Mouse (Mus musculus): ENCODE results near the gene Tas2r143. TPM values are rescaled to one million over a fixed set of nuclear protein-coding genes. Genes with fewer than 3 reads are reported as not detected.

Tas2r143 gene
- total RNA-seq (2015) (not detected in 2 replicates), total RNA-seq (2017) (1.1 TPM in 1 of 2 replicates, not detected in the other)

DNA sequence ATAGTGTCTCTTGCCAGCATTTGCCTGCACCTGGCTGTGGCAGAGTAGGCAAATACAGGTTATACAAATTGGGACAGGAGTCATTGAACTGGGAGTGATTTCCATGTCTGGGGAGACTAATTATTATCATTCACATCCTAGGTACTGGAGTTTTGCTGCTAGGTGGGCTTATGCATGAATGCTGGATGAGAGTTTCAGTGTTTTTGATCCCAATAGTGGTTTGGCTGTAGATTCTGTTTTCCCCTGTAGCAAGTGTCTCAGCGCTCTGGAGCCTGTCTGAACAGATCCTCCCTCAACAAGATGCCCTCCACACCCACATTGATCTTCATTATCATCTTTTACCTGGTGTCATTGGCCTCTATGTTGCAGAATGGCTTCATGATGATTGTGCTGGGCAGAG lies at the start of gene Tas2r143:
TSS of gene Tas2r143 (plus strand) at position 301 of the 400 bp plus-strand sequence.
- no peak for ATAC-seq (replicated peaks; ENCODE audit: poor library complexity)

DNA sequence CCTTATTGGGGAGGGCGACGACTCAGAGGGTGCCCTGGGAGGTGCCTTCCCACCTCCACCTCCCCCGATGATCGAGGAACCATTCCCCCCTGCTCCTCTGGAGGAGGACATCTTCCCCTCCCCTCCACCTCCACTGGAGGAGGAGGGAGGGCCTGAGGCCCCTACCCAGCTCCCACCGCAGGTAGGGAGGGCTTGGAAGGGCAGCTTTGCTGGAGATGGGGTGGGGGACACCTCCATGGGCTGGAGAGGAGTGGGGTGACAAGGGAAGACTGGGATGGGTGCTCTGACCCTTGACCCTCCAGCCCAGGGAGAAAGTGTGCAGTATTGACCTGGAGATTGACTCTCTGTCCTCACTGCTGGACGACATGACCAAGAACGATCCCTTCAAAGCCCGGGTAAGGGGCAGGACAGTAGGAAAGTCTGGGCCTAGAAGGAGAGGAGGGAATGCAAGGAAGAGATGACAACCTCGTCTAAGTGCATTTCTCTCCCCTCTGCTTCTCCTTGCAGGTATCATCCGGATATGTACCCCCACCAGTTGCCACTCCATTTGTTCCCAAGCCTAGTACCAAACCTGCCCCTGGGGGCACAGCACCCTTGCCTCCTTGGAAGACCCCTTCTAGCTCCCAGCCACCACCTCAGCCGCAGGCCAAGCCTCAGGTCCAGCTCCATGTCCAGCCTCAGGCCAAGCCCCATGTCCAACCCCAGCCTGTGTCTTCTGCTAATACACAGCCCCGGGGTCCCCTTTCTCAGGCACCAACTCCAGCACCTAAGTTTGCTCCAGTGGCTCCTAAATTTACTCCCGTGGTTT lies 48.9 kb upstream of the Tas2r143 start:
- ATAC-seq (replicated peaks; ENCODE audit: poor library complexity): no peak

DNA sequence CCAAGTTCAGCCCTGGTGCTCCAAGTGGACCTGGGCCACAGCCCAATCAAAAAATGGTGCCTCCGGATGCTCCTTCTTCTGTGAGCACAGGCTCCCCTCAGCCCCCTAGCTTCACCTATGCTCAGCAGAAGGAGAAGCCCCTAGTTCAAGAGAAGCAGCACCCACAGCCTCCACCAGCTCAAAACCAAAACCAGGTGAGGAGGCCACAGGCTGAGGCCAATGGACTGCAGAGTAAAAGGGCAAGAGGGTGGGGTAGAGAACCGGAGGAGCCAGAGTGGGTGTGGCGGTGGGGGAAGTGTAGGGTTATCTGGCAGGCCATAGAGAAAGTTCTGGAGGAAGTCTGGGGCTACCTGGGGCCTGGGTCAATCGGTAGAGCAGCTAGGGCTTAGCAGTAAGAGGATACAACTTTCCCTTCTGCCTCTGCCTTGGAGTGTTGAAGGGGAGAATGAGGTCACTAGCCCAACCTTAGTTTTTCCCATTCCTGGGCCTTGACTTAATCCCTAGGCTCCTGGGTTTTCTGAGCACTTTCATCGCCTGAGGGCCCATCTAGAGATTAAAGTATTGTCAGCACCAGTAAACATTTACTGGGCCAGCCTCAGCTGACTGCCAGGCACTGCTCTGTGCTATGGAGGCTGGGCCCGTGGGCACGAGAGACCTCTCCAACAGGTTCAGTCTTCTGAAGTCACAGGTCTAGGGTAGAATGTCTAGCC lies 48.1 kb upstream of the Tas2r143 start:
- ATAC-seq (replicated peaks; ENCODE audit: poor library complexity): no peak

DNA sequence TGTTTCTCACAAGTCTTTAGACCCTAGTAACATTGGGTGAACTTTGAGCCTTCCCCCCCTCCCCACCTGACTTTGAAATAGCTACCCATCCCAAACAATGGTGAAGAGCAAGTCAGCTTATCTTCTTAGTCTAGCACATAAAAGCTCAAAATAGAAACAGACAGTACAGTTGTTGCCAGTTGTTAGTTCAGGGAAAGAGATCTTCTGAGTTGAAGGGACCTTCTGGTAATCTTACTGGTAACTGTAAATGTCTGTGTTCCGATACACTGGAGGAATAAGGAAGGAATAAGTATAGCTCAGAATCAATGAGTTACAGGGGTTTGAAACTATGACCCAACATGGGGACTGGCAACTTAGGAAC lies 47.6 kb upstream of the Tas2r143 start:
- no peak for ATAC-seq (replicated peaks; ENCODE audit: poor library complexity)

- peak; percentile 45 for ATAC-seq (replicated peaks; ENCODE audit: poor library complexity)
Measured at GRCm38 (mm10) chr6:42353180-42353579, 46.9 kb upstream of the Tas2r143 start.

- peak; percentile 35 for ATAC-seq (replicated peaks; ENCODE audit: poor library complexity)
Measured at GRCm38 (mm10) chr6:42354076-42355019, 45.7 kb upstream of the Tas2r143 start.

GRCm38 (mm10) chr6:42355366-42355765 lies 44.7 kb upstream of the Tas2r143 start:
- no peak for ATAC-seq (replicated peaks; ENCODE audit: poor library complexity)

DNA sequence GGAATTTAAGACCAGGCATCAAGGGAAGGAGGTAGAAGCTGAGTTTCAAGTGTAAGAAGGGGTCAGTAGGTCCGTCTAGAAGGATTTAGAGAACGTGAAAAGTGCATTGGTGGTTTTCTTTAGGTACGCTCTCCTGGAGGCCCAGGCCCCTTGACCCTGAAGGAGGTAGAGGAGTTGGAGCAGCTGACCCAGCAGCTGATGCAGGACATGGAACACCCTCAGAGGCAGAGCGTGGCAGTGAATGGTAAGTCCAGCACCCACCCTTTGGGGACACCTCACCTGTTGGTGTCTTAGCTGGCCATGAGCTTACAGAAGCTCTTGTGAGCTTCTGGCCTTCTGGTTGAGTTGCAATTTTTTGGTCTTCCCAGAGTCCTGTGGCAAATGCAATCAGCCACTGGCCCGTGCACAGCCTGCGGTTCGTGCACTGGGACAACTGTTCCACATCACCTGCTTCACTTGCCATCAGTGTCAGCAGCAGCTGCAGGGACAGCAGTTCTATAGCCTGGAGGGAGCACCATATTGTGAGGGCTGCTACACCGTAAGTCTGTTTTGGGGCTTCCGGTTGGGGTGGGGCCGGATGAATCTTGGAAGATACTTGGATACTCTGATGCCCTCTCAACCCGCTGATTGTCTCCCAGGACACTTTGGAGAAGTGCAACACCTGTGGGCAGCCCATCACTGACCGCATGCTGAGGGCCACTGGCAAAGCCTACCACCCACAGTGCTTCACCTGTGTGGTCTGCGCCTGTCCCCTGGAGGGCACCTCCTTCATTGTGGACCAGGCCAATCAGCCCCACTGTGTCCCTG lies 44.0 kb upstream of the Tas2r143 start:
- no peak for ATAC-seq (replicated peaks; ENCODE audit: poor library complexity)

DNA sequence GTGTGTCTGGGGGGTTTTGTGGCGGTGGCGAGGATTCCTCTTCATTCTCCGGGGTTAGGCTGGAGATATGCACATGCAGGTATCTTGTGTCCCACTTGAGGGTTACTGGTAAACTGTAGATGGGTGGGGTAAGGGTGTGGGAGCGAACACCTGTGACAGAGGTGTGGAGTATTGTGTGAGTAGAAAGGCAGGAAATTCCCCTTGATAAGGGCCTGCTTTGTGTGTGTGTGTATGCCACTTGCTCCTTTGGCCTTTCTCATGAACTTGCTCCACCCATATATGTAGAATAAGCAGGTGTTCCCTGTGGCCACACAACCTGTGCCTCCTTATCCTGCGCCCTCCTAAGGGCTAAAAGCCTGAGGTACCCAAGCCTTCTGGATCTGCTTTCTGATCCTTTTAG lies 43.1 kb upstream of the Tas2r143 start:
- ATAC-seq (replicated peaks; ENCODE audit: poor library complexity): no peak

GRCm38 (mm10) chr6:42357901-42358300 lies 42.1 kb upstream of the Tas2r143 start:
- no peak for ATAC-seq (replicated peaks; ENCODE audit: poor library complexity)

- no peak for ATAC-seq (replicated peaks; ENCODE audit: poor library complexity)
Measured at GRCm38 (mm10) chr6:42358901-42359300, 41.1 kb upstream of the Tas2r143 start.

- ATAC-seq (replicated peaks; ENCODE audit: poor library complexity): no peak
Measured at GRCm38 (mm10) chr6:42359364-42360147, 40.5 kb upstream of the Tas2r143 start.

GRCm38 (mm10) chr6:42360231-42360840 lies 39.7 kb upstream of the Tas2r143 start:
- no peak for ATAC-seq (replicated peaks; ENCODE audit: poor library complexity)

DNA sequence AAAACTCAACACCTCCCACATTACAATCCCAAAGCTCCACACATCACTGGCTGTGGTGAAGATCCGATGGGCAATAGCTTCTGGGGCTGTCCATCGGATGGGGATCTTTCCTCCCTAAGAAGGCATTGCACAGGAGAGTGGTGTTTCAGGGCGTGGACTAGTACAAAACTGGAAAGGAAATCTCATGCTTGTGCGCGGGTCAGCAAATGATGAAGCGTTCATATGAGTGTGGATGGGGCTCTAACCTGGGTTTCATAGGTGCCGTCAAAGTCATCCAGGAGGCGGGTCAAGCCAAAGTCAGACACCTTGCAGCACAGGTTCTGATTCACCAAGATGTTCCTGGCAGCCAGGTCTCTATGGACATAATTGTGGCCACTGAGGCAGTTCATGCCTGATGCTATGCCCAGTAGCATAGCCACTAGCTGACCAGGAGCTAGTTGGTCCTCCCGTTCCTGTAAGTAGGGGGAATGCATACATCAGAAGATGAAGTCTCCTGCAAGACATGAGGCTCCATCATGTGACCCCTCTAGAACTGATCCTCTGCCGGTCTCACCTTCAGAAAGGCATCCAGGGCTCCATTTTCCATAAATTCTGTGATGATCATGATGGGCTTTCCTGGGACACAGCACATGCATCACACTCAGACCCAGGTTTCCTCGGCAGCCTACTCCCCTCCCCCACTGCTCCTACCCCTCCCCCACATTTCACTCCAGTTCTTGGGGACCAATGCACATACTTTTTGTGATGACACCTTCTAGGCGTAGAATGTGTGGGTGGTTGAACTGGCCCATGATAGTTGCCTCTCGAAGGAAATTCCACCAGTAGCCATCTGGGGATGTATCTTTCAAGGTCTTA lies 38.8 kb upstream of the Tas2r143 start:
- no peak for ATAC-seq (replicated peaks; ENCODE audit: poor library complexity)

DNA sequence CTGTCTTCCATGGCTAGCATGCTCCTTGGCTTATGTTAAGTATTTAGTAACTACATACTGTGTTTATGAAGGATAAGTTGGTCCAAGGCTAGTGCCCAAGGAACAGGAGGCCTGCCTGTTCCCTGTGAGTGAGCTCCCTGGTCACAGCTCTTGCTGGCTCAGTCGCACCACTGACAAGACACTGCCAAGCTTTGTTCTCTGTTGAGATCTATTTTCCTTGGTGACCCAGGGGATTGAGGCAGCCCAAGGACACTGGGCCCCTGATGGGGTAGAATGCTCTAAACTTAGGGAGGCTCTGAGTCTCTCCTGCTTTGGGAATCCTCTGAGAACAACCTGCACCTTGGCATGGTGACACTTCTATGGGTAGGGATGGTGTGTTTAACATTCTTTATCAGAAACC lies 38.0 kb upstream of the Tas2r143 start:
- no peak for ATAC-seq (replicated peaks; ENCODE audit: poor library complexity)

GRCm38 (mm10) chr6:42362497-42362896 lies 37.5 kb upstream of the Tas2r143 start:
- ATAC-seq (replicated peaks; ENCODE audit: poor library complexity): no peak

GRCm38 (mm10) chr6:42362974-42363373 lies 37.1 kb upstream of the Tas2r143 start:
- peak; percentile 18; the same call in 1 of the 2 replicates for ATAC-seq (replicated peaks; ENCODE audit: poor library complexity)

DNA sequence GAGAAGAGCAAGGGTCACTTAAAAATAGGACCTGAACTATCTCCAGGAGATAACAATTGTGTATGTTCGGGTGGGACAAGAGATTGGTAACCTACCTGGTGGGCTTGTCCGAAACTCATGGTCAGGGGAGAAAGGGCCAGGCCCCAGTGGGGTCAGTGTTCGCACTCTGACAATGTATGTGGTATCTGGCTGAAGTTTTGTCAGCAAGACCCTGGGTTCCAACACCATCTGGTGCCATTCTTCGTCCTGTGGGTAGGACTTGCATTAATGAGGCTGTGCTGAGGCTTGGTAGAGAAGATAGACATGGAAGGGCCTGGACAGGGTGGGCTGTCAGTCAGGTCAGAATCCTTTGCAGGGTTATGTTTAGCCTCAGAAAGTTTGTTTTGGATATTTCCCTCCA lies 36.0 kb upstream of the Tas2r143 start:
- ATAC-seq (replicated peaks; ENCODE audit: poor library complexity): no peak

Measured in megakaryocyte progenitor cell, adult 5-6 weeks (primary cell).